Mouse (Mus musculus): ENCODE data around the gene Cabcoco1. TPM values are rescaled to one million over a fixed set of nuclear protein-coding genes. Genes with fewer than 3 reads are reported as not detected.
A peak's percentile ranks its signal among the peaks of the same experiment; 100 is the strongest.

Gene Cabcoco1
- 2.1 and 2.2 TPM in 2 replicates for polyA plus RNA-seq (2012; rRNA removed)

DNA sequence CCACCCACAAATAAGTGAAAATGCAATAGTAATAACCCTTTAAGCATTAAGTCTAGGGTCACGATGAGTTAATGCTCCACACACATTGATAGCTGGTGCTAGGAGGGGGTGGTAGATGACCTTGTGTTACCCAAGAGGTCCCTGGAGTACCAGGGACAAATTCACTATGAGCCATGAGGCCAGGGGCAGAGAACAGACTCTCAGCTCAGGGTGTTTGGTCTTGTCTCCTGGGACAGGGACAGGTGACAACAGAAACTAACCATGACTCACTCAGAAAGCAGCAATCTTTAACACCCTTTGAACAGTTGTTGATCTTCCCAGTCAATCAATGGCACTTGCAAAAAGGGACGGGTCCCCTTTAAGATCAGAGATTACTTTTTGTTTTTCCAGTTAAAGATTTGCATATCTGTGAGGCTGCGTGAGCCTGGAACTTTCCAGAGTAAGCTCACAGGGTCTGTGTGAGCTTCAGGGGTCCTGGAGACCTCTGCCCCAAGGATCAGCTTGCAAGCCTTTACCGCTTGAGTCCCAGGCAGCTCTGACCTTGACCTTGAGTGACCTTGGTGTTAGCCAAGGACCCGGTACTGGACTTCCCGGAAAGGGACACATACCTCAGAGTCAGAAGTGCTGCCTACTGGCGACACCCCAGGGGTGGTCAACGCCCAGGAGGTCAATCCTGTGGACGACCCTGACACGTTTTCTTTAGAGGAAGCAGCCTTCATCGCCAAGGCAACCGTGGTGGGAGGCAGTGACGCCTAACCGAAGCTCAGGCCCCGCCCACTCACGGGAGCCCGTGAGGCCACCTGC lies at the start of gene Cabcoco1:
Cabcoco1 (minus strand) TSS at position 758 of the 804 bp plus-strand sequence.
- peaks cover 2% of the 10 kb centered on the region; the same call in 1 of the 2 replicates for H3K4me1 ChIP-seq (ENCODE audit: control insufficient read depth, insufficient read depth, low read length)
- H3K4me3 ChIP-seq (ENCODE audit: insufficient read depth, low read length): peak within 1 kb of the TSS; percentile 68
- TF ChIP-seq POLR2A (IDR thresholded peaks at IDR 0.05; ENCODE audit: extremely low read depth, insufficient read depth, low read length): no peak
- TF ChIP-seq CTCF (IDR thresholded peaks at IDR 0.05; ENCODE audit: extremely low read depth, insufficient read depth, low read length): no peak
- H3K27ac ChIP-seq (ENCODE audit: insufficient read depth, low read length): peak within 1 kb of the TSS; percentile 21; the same call in 1 of the 2 replicates

DNA sequence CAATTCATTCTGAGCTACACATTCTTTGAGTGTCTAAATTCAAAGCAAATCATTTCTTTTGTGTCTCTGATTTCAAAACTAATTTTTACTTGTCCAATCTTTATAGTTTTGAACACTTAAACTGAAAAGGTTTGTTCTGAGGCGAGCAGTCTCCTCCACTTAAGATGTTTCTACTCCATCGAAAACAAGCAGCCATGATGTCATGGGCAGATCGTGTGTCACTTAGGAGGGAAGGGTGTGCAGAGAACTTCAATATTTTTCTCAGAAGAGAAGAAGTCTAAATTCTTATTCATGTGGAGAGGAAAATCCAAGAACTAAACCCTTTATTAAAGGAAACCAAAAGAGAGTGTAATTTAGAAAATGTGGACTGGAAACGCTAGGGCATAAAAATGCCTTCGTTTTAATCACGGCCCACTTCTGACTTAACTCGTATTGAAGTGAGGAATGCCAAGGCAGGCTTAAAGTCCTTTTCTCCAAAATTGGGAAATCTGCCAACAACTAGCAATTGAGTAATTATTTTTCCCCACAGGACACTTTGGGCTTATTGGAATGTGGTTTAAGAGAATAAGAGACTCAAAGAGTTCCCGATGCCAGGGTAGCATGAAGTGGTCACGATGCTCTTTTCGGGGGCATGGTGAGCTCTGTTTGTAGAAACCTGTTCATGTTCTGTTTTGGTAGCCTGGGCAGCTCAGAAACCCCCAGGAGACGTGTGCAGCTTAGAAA lies 48.0 kb upstream of the Cabcoco1 start:
- Histone ChIP-seq H3K4me1 (ENCODE audit: control insufficient read depth, insufficient read depth, low read length) (no peaks in the 10 kb centered on the region), H3K27ac (ENCODE audit: insufficient read depth, low read length) (no peak overlapping the region), H3K4me3 (ENCODE audit: insufficient read depth, low read length) (no peak overlapping the region)
- TF ChIP-seq CTCF (IDR thresholded peaks at IDR 0.05; ENCODE audit: extremely low read depth, insufficient read depth, low read length): no peak
- TF ChIP-seq POLR2A (IDR thresholded peaks at IDR 0.05; ENCODE audit: extremely low read depth, insufficient read depth, low read length): no peak

DNA sequence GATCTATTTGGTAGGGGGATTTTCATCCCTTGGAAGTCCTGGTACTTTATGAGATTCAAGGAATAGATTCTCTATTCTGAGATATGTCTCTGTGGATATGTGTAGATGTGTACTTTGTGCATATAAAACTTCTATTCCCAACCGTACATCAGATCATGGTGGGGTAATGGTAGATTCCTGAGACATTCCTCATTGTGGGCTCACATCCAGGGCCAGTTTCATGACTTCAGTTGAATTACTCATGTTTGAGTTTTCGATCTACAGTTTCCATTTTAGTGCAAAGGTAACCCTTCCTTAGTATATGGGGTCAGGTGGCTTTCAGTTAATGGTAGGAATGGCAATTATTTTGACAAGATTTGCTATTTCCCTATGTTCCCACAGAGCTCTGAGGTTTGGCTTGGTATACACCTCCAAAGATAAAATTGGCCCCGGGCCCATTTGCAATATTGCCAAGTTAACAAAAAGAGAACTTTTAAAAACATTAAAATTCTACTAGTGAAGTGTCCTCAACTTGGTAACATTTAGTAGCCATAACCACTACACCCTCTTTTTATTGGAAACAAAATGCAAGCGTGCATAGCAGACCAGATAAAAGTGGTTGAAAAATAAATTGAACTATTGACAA lies 45.8 kb upstream of the Cabcoco1 start:
- H3K27ac ChIP-seq (ENCODE audit: insufficient read depth, low read length): no peak overlapping the region
- TF ChIP-seq POLR2A (IDR thresholded peaks at IDR 0.05; ENCODE audit: extremely low read depth, insufficient read depth, low read length): no peak
- TF ChIP-seq CTCF (IDR thresholded peaks at IDR 0.05; ENCODE audit: extremely low read depth, insufficient read depth, low read length): no peak
- no peaks in the 10 kb centered on the region for H3K4me1 ChIP-seq (ENCODE audit: control insufficient read depth, insufficient read depth, low read length)
- no peak overlapping the region for H3K4me3 ChIP-seq (ENCODE audit: insufficient read depth, low read length)

DNA sequence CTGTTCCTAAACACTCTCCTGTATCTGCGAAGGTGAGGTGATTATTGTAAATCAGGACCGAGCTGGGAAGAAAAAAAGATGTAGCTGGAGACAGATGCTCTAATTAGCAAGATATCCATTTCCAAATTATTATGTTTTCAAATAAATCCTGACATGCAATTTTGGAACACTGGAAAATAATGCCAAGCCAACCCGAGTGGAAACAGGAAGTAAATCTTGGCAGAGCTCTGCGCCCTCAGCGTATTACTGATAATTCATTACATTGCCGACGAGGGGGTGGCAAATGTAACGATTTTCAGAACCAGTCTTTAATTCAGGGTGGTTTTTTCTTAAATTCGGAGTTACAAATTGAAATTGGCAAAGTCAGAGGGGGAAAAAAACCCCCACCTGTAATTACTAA lies 35.6 kb upstream of the Cabcoco1 start:
- H3K27ac ChIP-seq (ENCODE audit: insufficient read depth, low read length): no peak overlapping the region
- H3K4me3 ChIP-seq (ENCODE audit: insufficient read depth, low read length): no peak overlapping the region
- H3K4me1 ChIP-seq (ENCODE audit: control insufficient read depth, insufficient read depth, low read length): no peaks in the 10 kb centered on the region
- TF ChIP-seq POLR2A (IDR thresholded peaks at IDR 0.05; ENCODE audit: extremely low read depth, insufficient read depth, low read length): no peak
- TF ChIP-seq CTCF (IDR thresholded peaks at IDR 0.05; ENCODE audit: extremely low read depth, insufficient read depth, low read length): no peak

DNA sequence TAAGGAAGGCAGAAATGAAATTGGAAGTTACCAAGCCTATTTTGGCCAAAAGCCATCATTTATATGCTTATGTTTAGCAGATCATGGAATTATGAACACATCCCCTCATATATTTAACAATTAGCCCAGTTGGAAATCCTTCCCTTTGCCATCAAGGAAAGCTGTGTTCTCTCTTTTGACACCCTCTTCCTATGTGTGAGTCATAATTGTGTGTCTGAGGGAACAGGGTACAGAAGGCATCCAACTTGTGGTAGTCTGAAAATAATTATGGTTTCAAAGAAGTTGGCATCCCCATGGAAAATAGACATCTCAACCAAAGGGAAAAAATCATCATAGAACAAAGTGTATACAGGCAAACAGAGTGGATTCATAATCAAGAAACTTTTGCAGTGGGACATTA lies 26.5 kb upstream of the Cabcoco1 start:
- Histone ChIP-seq H3K4me3 (ENCODE audit: insufficient read depth, low read length) (no peak overlapping the region), H3K27ac (ENCODE audit: insufficient read depth, low read length) (no peak overlapping the region), H3K4me1 (ENCODE audit: control insufficient read depth, insufficient read depth, low read length) (no peaks in the 10 kb centered on the region)
- TF ChIP-seq POLR2A (IDR thresholded peaks at IDR 0.05; ENCODE audit: extremely low read depth, insufficient read depth, low read length) (no peak), CTCF (IDR thresholded peaks at IDR 0.05; ENCODE audit: extremely low read depth, insufficient read depth, low read length) (no peak)

DNA sequence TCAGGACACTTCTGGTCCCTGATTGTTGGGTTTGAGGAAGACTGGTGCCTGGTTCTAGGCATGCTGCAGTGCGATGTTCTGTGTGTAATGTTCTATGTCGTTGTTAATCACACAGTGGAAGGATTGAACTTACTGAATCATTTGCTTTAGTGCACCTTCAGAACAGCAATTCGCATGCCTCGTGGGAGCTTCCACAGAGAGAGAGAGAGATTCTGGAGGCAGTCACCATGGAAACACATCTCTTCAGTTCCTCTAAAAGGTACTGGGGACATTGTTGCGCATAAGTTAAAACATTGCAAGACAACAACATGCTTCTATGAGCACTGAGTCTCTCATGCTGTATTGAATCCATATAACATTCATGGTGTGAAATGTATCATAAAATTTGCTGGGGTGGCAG lies 20.6 kb upstream of the Cabcoco1 start:
- no peak overlapping the region for H3K4me3 ChIP-seq (ENCODE audit: insufficient read depth, low read length)
- H3K27ac ChIP-seq (ENCODE audit: insufficient read depth, low read length): 0 out of 2 replicates have a peak overlapping the region, but pooled peaks have one; percentile 14
- TF ChIP-seq CTCF (IDR thresholded peaks at IDR 0.05; ENCODE audit: extremely low read depth, insufficient read depth, low read length) (no peak), POLR2A (IDR thresholded peaks at IDR 0.05; ENCODE audit: extremely low read depth, insufficient read depth, low read length) (no peak)
- H3K4me1 ChIP-seq (ENCODE audit: control insufficient read depth, insufficient read depth, low read length): peaks cover 3% of the 10 kb centered on the region

DNA sequence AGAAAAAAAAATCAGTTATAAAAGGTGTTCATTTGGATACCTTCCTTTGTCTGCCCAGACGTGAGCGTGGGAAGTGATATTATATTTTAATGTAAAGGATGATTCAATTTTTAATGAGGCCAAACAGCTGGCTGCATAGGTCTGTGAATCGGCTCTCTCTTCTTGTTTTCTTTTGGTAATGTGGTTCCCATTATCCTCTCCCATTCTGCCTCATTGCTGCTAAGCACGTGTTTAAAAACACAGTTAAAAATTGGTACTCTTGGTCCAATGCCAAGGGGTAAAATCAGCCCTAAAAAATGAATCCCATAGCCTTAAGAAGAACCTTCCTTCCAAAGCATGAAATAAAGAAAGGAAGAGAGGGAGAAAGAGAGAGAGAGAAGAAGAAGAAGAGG lies 17.1 kb upstream of the Cabcoco1 start:
- Histone ChIP-seq H3K4me3 (ENCODE audit: insufficient read depth, low read length) (no peak overlapping the region), H3K4me1 (ENCODE audit: control insufficient read depth, insufficient read depth, low read length) (peaks cover 3% of the 10 kb centered on the region), H3K27ac (ENCODE audit: insufficient read depth, low read length) (no peak overlapping the region)
- TF ChIP-seq POLR2A (IDR thresholded peaks at IDR 0.05; ENCODE audit: extremely low read depth, insufficient read depth, low read length): no peak
- TF ChIP-seq CTCF (IDR thresholded peaks at IDR 0.05; ENCODE audit: extremely low read depth, insufficient read depth, low read length): no peak

DNA sequence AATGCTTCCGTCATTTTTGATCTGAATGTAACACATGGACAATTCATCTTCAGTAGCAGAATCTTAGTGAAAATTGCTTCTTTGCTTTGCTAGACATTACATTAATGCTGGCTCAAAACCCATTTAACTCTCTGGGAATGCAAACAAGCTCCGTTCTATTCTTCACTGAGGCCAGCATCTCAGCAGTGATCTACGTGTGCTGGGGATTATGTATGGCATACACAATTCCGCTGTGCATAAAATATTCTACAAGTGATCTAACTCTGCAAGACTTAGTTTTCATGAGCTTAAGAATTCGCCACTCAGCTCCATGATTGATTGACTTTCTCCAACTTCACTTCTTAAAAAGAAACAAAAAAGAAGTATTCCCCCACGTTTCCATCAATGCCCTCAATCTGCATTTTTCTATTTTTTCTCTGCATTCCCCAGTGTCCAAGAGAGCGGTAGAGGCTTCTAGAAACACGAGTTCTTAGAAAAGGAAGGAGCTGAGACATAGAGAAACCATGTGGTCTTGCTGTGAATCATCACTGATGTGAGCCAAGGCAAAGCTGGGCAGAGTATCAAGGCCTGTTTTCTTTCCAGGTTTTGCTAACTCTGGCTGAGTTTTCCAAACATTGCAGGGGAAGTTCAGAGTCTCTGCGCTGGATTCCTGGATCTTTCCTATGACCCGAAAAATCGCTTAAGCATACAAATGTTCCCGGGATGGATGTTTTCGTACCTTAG lies 16.6 kb upstream of the Cabcoco1 start:
- Histone ChIP-seq H3K4me1 (ENCODE audit: control insufficient read depth, insufficient read depth, low read length) (peaks cover 3% of the 10 kb centered on the region), H3K4me3 (ENCODE audit: insufficient read depth, low read length) (no peak overlapping the region), H3K27ac (ENCODE audit: insufficient read depth, low read length) (no peak overlapping the region)
- TF ChIP-seq CTCF (IDR thresholded peaks at IDR 0.05; ENCODE audit: extremely low read depth, insufficient read depth, low read length) (no peak), POLR2A (IDR thresholded peaks at IDR 0.05; ENCODE audit: extremely low read depth, insufficient read depth, low read length) (no peak)

DNA sequence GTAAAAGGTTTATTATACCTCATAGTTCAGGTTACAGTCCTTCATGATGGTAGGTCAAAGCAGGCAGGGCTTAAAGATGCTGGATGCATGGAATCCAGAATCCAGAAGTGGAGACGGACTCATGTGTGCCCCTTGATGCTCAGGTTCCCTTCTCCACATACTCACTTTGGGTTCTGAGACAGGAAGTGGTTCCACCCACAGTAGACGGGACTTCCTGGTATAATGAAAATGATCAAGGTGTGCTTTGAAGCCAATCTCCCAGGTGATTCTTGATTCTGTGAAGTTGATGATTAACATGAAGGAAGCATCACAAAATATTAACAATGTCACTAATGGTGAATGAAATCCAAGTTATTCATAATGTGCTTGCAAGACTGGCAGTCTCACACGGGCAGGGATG lies 12.0 kb upstream of the Cabcoco1 start:
- Histone ChIP-seq H3K27ac (ENCODE audit: insufficient read depth, low read length) (no peak overlapping the region), H3K4me1 (ENCODE audit: control insufficient read depth, insufficient read depth, low read length) (no peaks in the 10 kb centered on the region), H3K4me3 (ENCODE audit: insufficient read depth, low read length) (no peak overlapping the region)
- TF ChIP-seq POLR2A (IDR thresholded peaks at IDR 0.05; ENCODE audit: extremely low read depth, insufficient read depth, low read length): no peak
- no peak for TF ChIP-seq CTCF (IDR thresholded peaks at IDR 0.05; ENCODE audit: extremely low read depth, insufficient read depth, low read length)
